Mouse (Mus musculus): ENCODE data around the gene H2-Oa. TPM values are rescaled to one million over a fixed set of nuclear protein-coding genes. Genes with fewer than 3 reads are reported as not detected.
"Not testable (repeated sequence)": the region's sequence is repeated elsewhere in the genome, so short reads cannot be mapped to it uniquely, and the experiment has no call there.

The H2-Oa gene
- polyA plus RNA-seq, 1 experiment from 2014 or later: 0.26 TPM

- H3K27me3 ChIP-seq (ENCODE audit: control insufficient read depth, insufficient read depth, low read length): peaks cover 29% of the 10 kb centered on the region
- no peaks in the 10 kb centered on the region for H3K9me3 ChIP-seq (ENCODE audit: control insufficient read depth, low read length)
- peak overlapping the region; percentile 44 for H3K4me2 ChIP-seq (replicated peaks; ENCODE audit: low read depth, low read length)
- no peaks in the 10 kb centered on the region for H3K36me3 ChIP-seq (ENCODE audit: control insufficient read depth, insufficient read depth, low read length)
- no peak overlapping the region for H3K9ac ChIP-seq (ENCODE audit: low read depth, low read length)
- ATAC-seq (ENCODE audit: low FRiP score) (no peak), DNase-seq (ENCODE audit: low spot score) (peak; percentile 56)
- H3K27ac ChIP-seq (ENCODE audit: low read depth, low read length): no peak overlapping the region
- under 1% methylated on average over 16 of the region's 16 CpGs for WGBS
- H3K4me3 ChIP-seq (ENCODE audit: low read depth, low read length): peak overlapping the region; percentile 24
- 0 out of 2 replicates have a peak, but pooled peaks cover 6% of the 10 kb centered on the region for H3K4me1 ChIP-seq (replicated peaks; ENCODE audit: control insufficient read depth, insufficient read depth, low read length)
Observed at GRCm38 (mm10) chr17:34139416-34139815, 47.3 kb downstream of the H2-Oa start.

DNA sequence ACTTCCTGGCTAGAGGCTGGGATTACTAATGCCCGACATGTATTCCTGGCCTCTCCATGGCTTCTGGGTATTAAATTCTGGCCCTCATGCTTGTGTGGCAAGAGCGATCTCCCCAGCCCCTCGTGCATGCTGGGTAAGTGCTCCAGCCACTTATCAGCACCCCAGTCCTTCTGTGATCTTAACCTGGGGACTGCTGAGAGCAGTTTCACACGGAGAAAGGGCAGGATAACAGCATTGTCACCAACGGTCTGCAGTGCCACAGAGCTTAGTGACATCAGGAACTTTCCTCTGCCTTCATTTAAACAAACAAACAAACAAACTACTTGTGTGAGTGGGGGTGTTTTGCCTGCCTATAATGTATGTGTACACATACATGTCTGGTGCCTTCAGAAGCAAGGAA is 48.1 kb downstream of the H2-Oa start:
- H3K36me3 ChIP-seq (ENCODE audit: control insufficient read depth, insufficient read depth, low read length): no peaks in the 10 kb centered on the region
- no peak overlapping the region for H3K27ac ChIP-seq (ENCODE audit: low read depth, low read length)
- no peak overlapping the region for H3K4me2 ChIP-seq (replicated peaks; ENCODE audit: low read depth, low read length)
- WGBS: 18% methylated on average over 5 of the region's 5 CpGs
- no peak overlapping the region for H3K9ac ChIP-seq (ENCODE audit: low read depth, low read length)
- H3K9me3 ChIP-seq (ENCODE audit: control insufficient read depth, low read length): no peaks in the 10 kb centered on the region
- ATAC-seq (ENCODE audit: low FRiP score) (no peak), DNase-seq (ENCODE audit: low spot score) (no peak)
- H3K4me3 ChIP-seq (ENCODE audit: low read depth, low read length): no peak overlapping the region
- 0 out of 2 replicates have a peak, but pooled peaks cover 6% of the 10 kb centered on the region for H3K4me1 ChIP-seq (replicated peaks; ENCODE audit: control insufficient read depth, insufficient read depth, low read length)
- peaks cover 29% of the 10 kb centered on the region for H3K27me3 ChIP-seq (ENCODE audit: control insufficient read depth, insufficient read depth, low read length)

- peaks cover 25% of the 10 kb centered on the region for H3K27me3 ChIP-seq (ENCODE audit: control insufficient read depth, insufficient read depth, low read length)
- no peak for ATAC-seq (ENCODE audit: low FRiP score)
- DNase-seq (ENCODE audit: low spot score): no peak
- 65% methylated on average over 4 of the region's 4 CpGs for WGBS
- no peaks in the 10 kb centered on the region for H3K36me3 ChIP-seq (ENCODE audit: control insufficient read depth, insufficient read depth, low read length)
- no peaks in the 10 kb centered on the region for H3K9me3 ChIP-seq (ENCODE audit: control insufficient read depth, low read length)
- 0 out of 2 replicates have a peak, but pooled peaks cover 4% of the 10 kb centered on the region for H3K4me1 ChIP-seq (replicated peaks; ENCODE audit: control insufficient read depth, insufficient read depth, low read length)
- no peak overlapping the region for H3K4me2 ChIP-seq (replicated peaks; ENCODE audit: low read depth, low read length)
- H3K9ac ChIP-seq (ENCODE audit: low read depth, low read length): no peak overlapping the region
- no peak overlapping the region for H3K4me3 ChIP-seq (ENCODE audit: low read depth, low read length)
- H3K27ac ChIP-seq (ENCODE audit: low read depth, low read length): no peak overlapping the region
Observed at GRCm38 (mm10) chr17:34141448-34141847, 49.3 kb downstream of the H2-Oa start.

DNA sequence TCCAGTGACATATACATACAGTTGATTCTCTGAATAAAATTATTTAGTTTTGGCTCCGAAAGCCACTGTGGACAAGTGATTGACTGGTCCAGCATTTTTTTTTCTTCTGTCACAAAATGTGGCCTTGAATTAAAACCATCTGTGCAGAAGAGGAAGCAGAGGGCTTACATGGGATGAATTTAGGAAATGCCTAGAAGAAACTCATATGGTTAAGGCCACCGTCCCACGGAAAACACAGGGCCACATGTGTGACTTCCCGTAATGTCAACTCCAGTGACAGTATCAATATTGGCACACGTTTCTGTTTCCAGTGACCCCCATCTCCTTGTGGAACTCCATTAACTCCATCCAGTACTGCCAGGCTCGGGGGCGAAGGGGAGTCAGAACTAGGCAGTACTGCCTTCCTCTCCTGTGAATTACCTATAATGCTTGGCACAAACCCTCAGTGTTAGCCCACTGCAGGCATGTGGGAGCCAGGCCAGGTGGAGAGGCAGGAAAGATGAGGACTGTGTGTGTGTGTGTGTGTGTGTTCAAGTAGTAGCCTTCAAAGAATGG is 50.4 kb downstream of the H2-Oa start:
- no peak overlapping the region for H3K4me2 ChIP-seq (replicated peaks; ENCODE audit: low read depth, low read length)
- no peaks in the 10 kb centered on the region for H3K36me3 ChIP-seq (ENCODE audit: control insufficient read depth, insufficient read depth, low read length)
- no peak overlapping the region for H3K27ac ChIP-seq (ENCODE audit: low read depth, low read length)
- H3K4me3 ChIP-seq (ENCODE audit: low read depth, low read length): no peak overlapping the region
- H3K4me1 ChIP-seq (replicated peaks; ENCODE audit: control insufficient read depth, insufficient read depth, low read length): 0 out of 2 replicates have a peak, but pooled peaks cover 4% of the 10 kb centered on the region
- no peak for ATAC-seq (ENCODE audit: low FRiP score)
- 78% methylated on average over 7 of the region's 7 CpGs for WGBS
- H3K27me3 ChIP-seq (ENCODE audit: control insufficient read depth, insufficient read depth, low read length): peaks cover 21% of the 10 kb centered on the region
- no peak for DNase-seq (ENCODE audit: low spot score)
- no peaks in the 10 kb centered on the region for H3K9me3 ChIP-seq (ENCODE audit: control insufficient read depth, low read length)
- H3K9ac ChIP-seq (ENCODE audit: low read depth, low read length): no peak overlapping the region

GRCm38 (mm10) chr17:34143033-34143432 is 50.9 kb downstream of the H2-Oa start, which contains the start of gene H2-DMb2:
Gene H2-DMb2, plus strand, starts transcription at chr17:34143307.
- Histone ChIP-seq H3K36me3 (ENCODE audit: control insufficient read depth, insufficient read depth, low read length) (no peaks in the 10 kb centered on the region), H3K4me3 (ENCODE audit: low read depth, low read length) (no peak within 1 kb of the TSS), H3K4me1 (replicated peaks; ENCODE audit: control insufficient read depth, insufficient read depth, low read length) (0 out of 2 replicates have a peak, but pooled peaks cover 4% of the 10 kb centered on the region), H3K27ac (ENCODE audit: low read depth, low read length) (no peak within 1 kb of the TSS), H3K9ac (ENCODE audit: low read depth, low read length) (no peak within 1 kb of the TSS), H3K4me2 (replicated peaks; ENCODE audit: low read depth, low read length) (no peak within 1 kb of the TSS), H3K9me3 (ENCODE audit: control insufficient read depth, low read length) (no peaks in the 10 kb centered on the region), H3K27me3 (ENCODE audit: control insufficient read depth, insufficient read depth, low read length) (peaks cover 19% of the 10 kb centered on the region)
- 36% methylated on average over 7 of the region's 7 CpGs for WGBS
- no peak for DNase-seq (ENCODE audit: low spot score)
- ATAC-seq (ENCODE audit: low FRiP score): no peak

DNA sequence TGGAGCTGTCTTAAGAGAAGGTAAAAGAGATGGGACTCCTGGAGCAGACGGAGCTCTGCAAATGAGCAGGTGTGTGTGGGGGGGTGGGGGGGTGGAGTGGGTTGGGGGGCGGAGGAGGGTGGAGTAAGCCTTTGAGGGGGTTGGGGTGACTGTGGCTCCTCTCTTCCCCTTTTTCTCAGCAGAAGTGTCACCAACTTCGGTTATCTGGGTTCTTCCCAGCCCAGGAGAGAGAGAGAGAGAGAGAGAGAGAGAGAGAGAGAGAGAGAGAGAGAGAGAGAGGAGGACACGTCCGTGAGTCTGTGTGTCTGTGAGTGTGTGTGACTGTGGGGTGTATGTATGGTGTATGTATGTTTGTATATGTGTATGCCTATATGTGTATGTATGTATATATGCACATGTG is 51.3 kb downstream of the H2-Oa start:
- H3K27ac ChIP-seq (ENCODE audit: low read depth, low read length): no peak overlapping the region
- WGBS: 69% methylated on average over 5 of the region's 5 CpGs

GRCm38 (mm10) chr17:34144221-34144620 is 52.1 kb downstream of the H2-Oa start:
- H3K9me3 ChIP-seq (ENCODE audit: control insufficient read depth, low read length); ATAC-seq (ENCODE audit: low FRiP score); H3K4me2 ChIP-seq (replicated peaks; ENCODE audit: low read depth, low read length); H3K36me3 ChIP-seq (ENCODE audit: control insufficient read depth, insufficient read depth, low read length); H3K9ac ChIP-seq (ENCODE audit: low read depth, low read length); H3K4me1 ChIP-seq (replicated peaks; ENCODE audit: control insufficient read depth, insufficient read depth, low read length); H3K27ac ChIP-seq (ENCODE audit: low read depth, low read length); H3K4me3 ChIP-seq (ENCODE audit: low read depth, low read length); DNase-seq (ENCODE audit: low spot score): not testable (repeated sequence)
- WGBS: 84% methylated on average over 4 of the region's 4 CpGs
- peaks cover 12% of the 10 kb centered on the region for H3K27me3 ChIP-seq (ENCODE audit: control insufficient read depth, insufficient read depth, low read length)

More for the DNA sequence above, 51.3 kb downstream of the H2-Oa start:
- Histone ChIP-seq H3K27me3 (ENCODE audit: control insufficient read depth, insufficient read depth, low read length) (peaks cover 16% of the 10 kb centered on the region), H3K36me3 (ENCODE audit: control insufficient read depth, insufficient read depth, low read length) (no peaks in the 10 kb centered on the region), H3K4me3 (ENCODE audit: low read depth, low read length) (no peak overlapping the region), H3K4me2 (replicated peaks; ENCODE audit: low read depth, low read length) (no peak overlapping the region), H3K9ac (ENCODE audit: low read depth, low read length) (no peak overlapping the region), H3K9me3 (ENCODE audit: control insufficient read depth, low read length) (no peaks in the 10 kb centered on the region), H3K4me1 (replicated peaks; ENCODE audit: control insufficient read depth, insufficient read depth, low read length) (0 out of 2 replicates have a peak, but pooled peaks cover 4% of the 10 kb centered on the region)
- DNase-seq (ENCODE audit: low spot score): no peak
- no peak for ATAC-seq (ENCODE audit: low FRiP score)

Other genes starting within 250 kb of the H2-Oa start
- gene Cd320, start 249.2 kb upstream of the H2-Oa start, polyA plus RNA-seq (2014; fragmentation: Nextera tagmentation; extraction: Ambion mirVana): 73.7 and 76.1 TPM in 2 replicates
- gene Gm7029, start 218.5 kb upstream of the H2-Oa start, polyA plus RNA-seq (2014; fragmentation: Nextera tagmentation; extraction: Ambion mirVana): not detected in 2 replicates
- gene Kifc1, start 201.7 kb upstream of the H2-Oa start, polyA plus RNA-seq (2014; fragmentation: Nextera tagmentation; extraction: Ambion mirVana): 5.3 and 9.9 TPM in 2 replicates
- 0.86 TPM in 1 of 2 replicates, not detected in the other for gene Platr17, start 187.2 kb upstream of the H2-Oa start, polyA plus RNA-seq (2014; fragmentation: Nextera tagmentation; extraction: Ambion mirVana)
- 47.0 and 60.0 TPM in 2 replicates for gene Daxx, start 182.9 kb upstream of the H2-Oa start, polyA plus RNA-seq (2014; fragmentation: Nextera tagmentation; extraction: Ambion mirVana)
- 14.5 and 16.6 TPM in 2 replicates for gene Tapbp, start 176.4 kb upstream of the H2-Oa start, polyA plus RNA-seq (2014; fragmentation: Nextera tagmentation; extraction: Ambion mirVana)
- gene Zbtb22, start 176.4 kb upstream of the H2-Oa start, polyA plus RNA-seq (2014; fragmentation: Nextera tagmentation; extraction: Ambion mirVana): 8.1 and 9.3 TPM in 2 replicates
- 32.5 and 32.9 TPM in 2 replicates for gene Rgl2, start 162.8 kb upstream of the H2-Oa start, polyA plus RNA-seq (2014; fragmentation: Nextera tagmentation; extraction: Ambion mirVana)
- 201 and 205 TPM in 2 replicates for gene Pfdn6, start 152.0 kb upstream of the H2-Oa start, polyA plus RNA-seq (2014; fragmentation: Nextera tagmentation; extraction: Ambion mirVana)
- 26.8 and 29.4 TPM in 2 replicates for gene Wdr46, start 151.7 kb upstream of the H2-Oa start, polyA plus RNA-seq (2014; fragmentation: Nextera tagmentation; extraction: Ambion mirVana)
- 4.8 and 5.3 TPM in 2 replicates for gene B3galt4, start 140.9 kb upstream of the H2-Oa start, polyA plus RNA-seq (2014; fragmentation: Nextera tagmentation; extraction: Ambion mirVana)
- gene Vps52, start 136.5 kb upstream of the H2-Oa start, polyA plus RNA-seq (2014; fragmentation: Nextera tagmentation; extraction: Ambion mirVana): 38.2 and 39.4 TPM in 2 replicates
- 1,221 and 1,241 TPM in 2 replicates for gene Rps18, start 136.3 kb upstream of the H2-Oa start, polyA plus RNA-seq (2014; fragmentation: Nextera tagmentation; extraction: Ambion mirVana)
- gene H2-K1, start 92.0 kb upstream of the H2-Oa start, polyA plus RNA-seq (2014; fragmentation: Nextera tagmentation; extraction: Ambion mirVana): 18.7 and 19.4 TPM in 2 replicates
- gene Ring1, start 67.7 kb upstream of the H2-Oa start, polyA plus RNA-seq (2014; fragmentation: Nextera tagmentation; extraction: Ambion mirVana): 5.9 and 6.3 TPM in 2 replicates
- 50.5 and 54.8 TPM in 2 replicates for gene H2-Ke6, start 64.3 kb upstream of the H2-Oa start, polyA plus RNA-seq (2014; fragmentation: Nextera tagmentation; extraction: Ambion mirVana)
- 75.9 and 80.3 TPM in 2 replicates for gene Slc39a7, start 60.7 kb upstream of the H2-Oa start, polyA plus RNA-seq (2014; fragmentation: Nextera tagmentation; extraction: Ambion mirVana)
- 16.3 and 16.8 TPM in 2 replicates for gene Rxrb, start 60.5 kb upstream of the H2-Oa start, polyA plus RNA-seq (2014; fragmentation: Nextera tagmentation; extraction: Ambion mirVana)
- gene Col11a2, start 52.9 kb upstream of the H2-Oa start, polyA plus RNA-seq (2014; fragmentation: Nextera tagmentation; extraction: Ambion mirVana): 0.91 and 1.4 TPM in 2 replicates
- gene H2-DMa, start 27.2 kb downstream of the H2-Oa start, polyA plus RNA-seq (2014; fragmentation: Nextera tagmentation; extraction: Ambion mirVana): 8.6 and 13.8 TPM in 2 replicates
- 113 and 159 TPM in 2 replicates for gene Brd2, start 30.3 kb downstream of the H2-Oa start, polyA plus RNA-seq (2014; fragmentation: Nextera tagmentation; extraction: Ambion mirVana)
- not detected in 2 replicates for gene H2-DMb2, start 51.0 kb downstream of the H2-Oa start, polyA plus RNA-seq (2014; fragmentation: Nextera tagmentation; extraction: Ambion mirVana)
- gene H2-DMb1, start 60.7 kb downstream of the H2-Oa start, polyA plus RNA-seq (2014; fragmentation: Nextera tagmentation; extraction: Ambion mirVana): 0.29 and 0.94 TPM in 2 replicates
- gene Tap1, start 95.2 kb downstream of the H2-Oa start, polyA plus RNA-seq (2014; fragmentation: Nextera tagmentation; extraction: Ambion mirVana): 1.0 and 1.1 TPM in 2 replicates
- gene Psmb9, start 95.4 kb downstream of the H2-Oa start, polyA plus RNA-seq (2014; fragmentation: Nextera tagmentation; extraction: Ambion mirVana): 0.42 and 1.1 TPM in 2 replicates
- 1.3 and 1.9 TPM in 2 replicates for gene Psmb8, start 105.4 kb downstream of the H2-Oa start, polyA plus RNA-seq (2014; fragmentation: Nextera tagmentation; extraction: Ambion mirVana)
- gene Tap2, start 111.2 kb downstream of the H2-Oa start, polyA plus RNA-seq (2014; fragmentation: Nextera tagmentation; extraction: Ambion mirVana): 0.19 and 0.50 TPM in 2 replicates
- not detected in 2 replicates for gene H2-Ob, start 146.6 kb downstream of the H2-Oa start, polyA plus RNA-seq (2014; fragmentation: Nextera tagmentation; extraction: Ambion mirVana)
- gene H2-Ab1, start 165.3 kb downstream of the H2-Oa start, polyA plus RNA-seq (2014; fragmentation: Nextera tagmentation; extraction: Ambion mirVana): 2.4 and 3.1 TPM in 2 replicates
- not detected in 2 replicates for gene H2-Aa, start 195.5 kb downstream of the H2-Oa start, polyA plus RNA-seq (2014; fragmentation: Nextera tagmentation; extraction: Ambion mirVana)
- gene H2-Eb1, start 213.5 kb downstream of the H2-Oa start, polyA plus RNA-seq (2014; fragmentation: Nextera tagmentation; extraction: Ambion mirVana): 1.3 and 2.5 TPM in 2 replicates
- not detected in 2 replicates for gene H2-Eb2, start 233.3 kb downstream of the H2-Oa start, polyA plus RNA-seq (2014; fragmentation: Nextera tagmentation; extraction: Ambion mirVana)